ENCODE assay signal across 13 mouse cellular contexts in genomic region chr11:5931947-5932346, GRCm38 (mm10). TPM values are rescaled to one million over a fixed set of nuclear protein-coding genes. Genes with fewer than 3 reads are reported as not detected.
DNase-seq lines count a peak whose midpoint lies in the region; ATAC-seq and TF ChIP-seq lines count a peak whose summit lies in the region.
"Not testable (repeated sequence)": the region's sequence is repeated elsewhere in the genome, so short reads cannot be mapped to it uniquely, and the experiment has no call there.
"Had no signal": no experiment of that assay in that cellular context is flagged by ENCODE, and none has a peak within 500 bp of the region (broad histone marks: within the 10 kb centered on the region; RNA-seq: fewer than 3 reads in every experiment).

No protein-coding gene starts in this region.

- not testable (repeated sequence) for H3K4me1 ChIP-seq in embryonic facial prominence, embryonic 11.5 days (ENCODE audit: control insufficient read depth, insufficient read depth, low read length); hindbrain, embryonic 11.5 days (replicated peaks; ENCODE audit: control insufficient read depth, insufficient read depth, low read length); liver, embryonic 14.5 days (replicated peaks; ENCODE audit: control insufficient read depth in 2 of 2, insufficient read depth in 2 of 2, low read length in 1 of 2); midbrain, embryonic 14.5 days (ENCODE audit: control insufficient read depth, insufficient read depth, low read length)

- not testable (repeated sequence) for H3K4me3 ChIP-seq in embryonic facial prominence, embryonic 11.5 days (ENCODE audit: low read depth, low read length); hindbrain, embryonic 11.5 days (ENCODE audit: low read depth, low read length); liver, embryonic 14.5 days (ENCODE audit: insufficient read depth in 1 of 2, low read depth in 2 of 2, low read length in 2 of 2); midbrain, embryonic 14.5 days (replicated peaks; ENCODE audit: low read depth, low read length)

- H3K4me2 ChIP-seq in embryonic facial prominence, embryonic 11.5 days (ENCODE audit: low read depth, low read length); hindbrain, embryonic 11.5 days (replicated peaks; ENCODE audit: low read depth, low read length); liver, embryonic 14.5 days (ENCODE audit: low read depth); midbrain, embryonic 14.5 days (ENCODE audit: low read length): not testable (repeated sequence)

- not testable (repeated sequence) for H3K9me3 ChIP-seq in embryonic facial prominence, embryonic 11.5 days (replicated peaks; ENCODE audit: control insufficient read depth, low read length); hindbrain, embryonic 11.5 days (ENCODE audit: control insufficient read depth, low read length); liver, embryonic 14.5 days (ENCODE audit: control insufficient read depth, low read length); midbrain, embryonic 14.5 days (ENCODE audit: control insufficient read depth, low read length)

- peak; percentile 47 for TF ChIP-seq CTCF in liver, embryonic 14.5 days (IDR thresholded peaks at IDR 0.05; ENCODE audit: low read depth)

- H3K27ac ChIP-seq in embryonic facial prominence, embryonic 11.5 days (replicated peaks; ENCODE audit: low read depth, low read length); hindbrain, embryonic 11.5 days (ENCODE audit: low read depth, low read length); liver, embryonic 14.5 days; midbrain, embryonic 14.5 days (replicated peaks; ENCODE audit: low read depth, low read length): not testable (repeated sequence)

- not testable (repeated sequence) for H3K27me3 ChIP-seq in embryonic facial prominence, embryonic 11.5 days (ENCODE audit: control insufficient read depth, insufficient read depth, low read length); hindbrain, embryonic 11.5 days (ENCODE audit: control insufficient read depth, insufficient read depth, low read length); liver, embryonic 14.5 days (ENCODE audit: control insufficient read depth, insufficient read depth, low read length); midbrain, embryonic 14.5 days (ENCODE audit: control insufficient read depth, insufficient read depth, low read length)

- DNase-seq in A20 (ENCODE audit: low read depth, low spot score): peak; percentile 47
- peak; percentile 53 for DNase-seq in adrenal gland, postnatal 10 days
- peak; percentile 40 for DNase-seq in embryonic facial prominence, embryonic 11.5 days (ENCODE audit: low spot score)
- DNase-seq in hindbrain, embryonic 11.5 days (ENCODE audit: low spot score): peak; percentile 23
- DNase-seq in kidney, postnatal 10 days: peak; percentile 41
- not testable (repeated sequence) for DNase-seq in liver, embryonic 14.5 days (ENCODE audit: low read depth in 3 of 3, low spot score in 3 of 3)
- DNase-seq in midbrain, embryonic 14.5 days: peak; percentile 17
- DNase-seq in thymus, postnatal 0 days (ENCODE audit: low spot score): peak; percentile 20

- H3K9ac ChIP-seq in embryonic facial prominence, embryonic 11.5 days (replicated peaks; ENCODE audit: low read length); hindbrain, embryonic 11.5 days (ENCODE audit: low read depth, low read length); liver, embryonic 14.5 days (replicated peaks); midbrain, embryonic 14.5 days (replicated peaks; ENCODE audit: low read length): not testable (repeated sequence)

- not testable (repeated sequence) for H3K36me3 ChIP-seq in embryonic facial prominence, embryonic 11.5 days (replicated peaks; ENCODE audit: control insufficient read depth, insufficient read depth, low read depth, low read length); hindbrain, embryonic 11.5 days (ENCODE audit: control insufficient read depth, insufficient read depth, low read length); liver, embryonic 14.5 days (replicated peaks; ENCODE audit: control insufficient read depth, insufficient read depth, low read depth); midbrain, embryonic 14.5 days (ENCODE audit: control insufficient read depth, insufficient read depth, low read length)

- TF ChIP-seq EP300 in liver, embryonic 14.5 days (IDR thresholded peaks at IDR 0.05; ENCODE audit: low read depth): not testable (repeated sequence)

- 87% methylated on average over 6 of the region's 6 CpGs for WGBS in embryonic facial prominence, embryonic 11.5 days
- 86% methylated on average over 6 of the region's 6 CpGs for WGBS in hindbrain, embryonic 11.5 days
- 67% methylated on average over 6 of the region's 6 CpGs for WGBS in liver, embryonic 14.5 days (ENCODE audit: insufficient replicate concordance)
- WGBS in midbrain, embryonic 14.5 days: 88% methylated on average over 6 of the region's 6 CpGs

- ATAC-seq in embryonic facial prominence, embryonic 11.5 days (replicated peaks; ENCODE audit: insufficient number of reproducible peaks, low FRiP score, low TSS enrichment, low read depth); hindbrain, embryonic 11.5 days (ENCODE audit: low FRiP score); liver, embryonic 14.5 days (ENCODE audit: insufficient read depth); midbrain, embryonic 14.5 days (ENCODE audit: low FRiP score, low TSS enrichment): not testable (repeated sequence)

RNA-seq across cellular contexts. Expression of gene Gck, which starts 17.9 kb away (rescaled TPM):
- 1 to 10 TPM; 2.9 to 3.0 TPM for total RNA-seq in adrenal gland, postnatal 10 days (2021)
- 2.2 and 2.6 TPM in 2 replicates for polyA plus RNA-seq in embryonic facial prominence, embryonic 11.5 days (2014; fragmentation: Nextera tagmentation; extraction: Ambion mirVana)
- polyA plus RNA-seq in hindbrain, embryonic 11.5 days (2014; fragmentation: Nextera tagmentation; extraction: Ambion mirVana): 2.9 and 3.0 TPM in 2 replicates
- 0.04 and 0.15 TPM in 2 replicates for polyA plus RNA-seq in liver, embryonic 14.5 days (2012; rRNA removed)
- 0.08 and 0.20 TPM in 2 replicates for polyA plus RNA-seq in liver, embryonic 14.5 days (2014; fragmentation: Nextera tagmentation; extraction: Ambion mirVana)
- 5.9 and 9.8 TPM in 2 replicates for polyA plus RNA-seq in midbrain, embryonic 14.5 days (2014; fragmentation: Nextera tagmentation; extraction: Ambion mirVana)
- polyA plus RNA-seq in thymus, postnatal 0 days (2015; fragmentation: Nextera tagmentation; extraction: Ambion mirVana): 1.0 and 1.4 TPM in 2 replicates
- total RNA-seq: monocyte, adult 5-6 weeks had no signal

RNA-seq across cellular contexts. Expression of gene Ykt6, which starts 23.5 kb away (rescaled TPM):
- total RNA-seq in adrenal gland, postnatal 10 days (2021): 10 to 100 TPM; 71.5 to 79.3 TPM
- 30.1 and 31.4 TPM in 2 replicates for polyA plus RNA-seq in embryonic facial prominence, embryonic 11.5 days (2014; fragmentation: Nextera tagmentation; extraction: Ambion mirVana)
- polyA plus RNA-seq in hindbrain, embryonic 11.5 days (2014; fragmentation: Nextera tagmentation; extraction: Ambion mirVana): 30.2 and 31.9 TPM in 2 replicates
- polyA plus RNA-seq in liver, embryonic 14.5 days (2012; rRNA removed): 14.9 and 18.7 TPM in 2 replicates
- 9.6 and 10.1 TPM in 2 replicates for polyA plus RNA-seq in liver, embryonic 14.5 days (2014; fragmentation: Nextera tagmentation; extraction: Ambion mirVana)
- polyA plus RNA-seq in midbrain, embryonic 14.5 days (2014; fragmentation: Nextera tagmentation; extraction: Ambion mirVana): 40.5 and 57.6 TPM in 2 replicates
- polyA plus RNA-seq in thymus, postnatal 0 days (2015; fragmentation: Nextera tagmentation; extraction: Ambion mirVana): 52.7 and 55.1 TPM in 2 replicates

RNA-seq across cellular contexts. Expression of gene Myl7, which starts 33.4 kb away (rescaled TPM):
- under 1 TPM in 1 of 2 experiments, not detected in 1; 0.66 TPM for total RNA-seq in adrenal gland, postnatal 10 days (2021)
- 7.6 and 25.4 TPM in 2 replicates for polyA plus RNA-seq in embryonic facial prominence, embryonic 11.5 days (2014; fragmentation: Nextera tagmentation; extraction: Ambion mirVana)
- 0.31 and 2.4 TPM in 2 replicates for polyA plus RNA-seq in hindbrain, embryonic 11.5 days (2014; fragmentation: Nextera tagmentation; extraction: Ambion mirVana)
- polyA plus RNA-seq in liver, embryonic 14.5 days (2012; rRNA removed): 3.2 and 4.6 TPM in 2 replicates
- 6.6 and 7.5 TPM in 2 replicates for polyA plus RNA-seq in liver, embryonic 14.5 days (2014; fragmentation: Nextera tagmentation; extraction: Ambion mirVana)
- not detected in 2 replicates for polyA plus RNA-seq in midbrain, embryonic 14.5 days (2014; fragmentation: Nextera tagmentation; extraction: Ambion mirVana)
- polyA plus RNA-seq in thymus, postnatal 0 days (2015; fragmentation: Nextera tagmentation; extraction: Ambion mirVana): 6.8 and 7.0 TPM in 2 replicates
- total RNA-seq: gastrocnemius, postnatal 25 days; layer of hippocampus, postnatal 36 days; left cerebral cortex, postnatal 36 days; monocyte, adult 5-6 weeks had no signal
- polyA plus RNA-seq: hindbrain, embryonic 14.5 days had no signal

RNA-seq across cellular contexts. Expression of gene Pold2, which starts 53.9 kb away (rescaled TPM):
- 10 to 100 TPM; 48.6 to 53.0 TPM for total RNA-seq in adrenal gland, postnatal 10 days (2021)
- 101 and 105 TPM in 2 replicates for polyA plus RNA-seq in embryonic facial prominence, embryonic 11.5 days (2014; fragmentation: Nextera tagmentation; extraction: Ambion mirVana)
- polyA plus RNA-seq in hindbrain, embryonic 11.5 days (2014; fragmentation: Nextera tagmentation; extraction: Ambion mirVana): 78.4 and 86.3 TPM in 2 replicates
- polyA plus RNA-seq in liver, embryonic 14.5 days (2012; rRNA removed): 45.0 and 58.7 TPM in 2 replicates
- polyA plus RNA-seq in liver, embryonic 14.5 days (2014; fragmentation: Nextera tagmentation; extraction: Ambion mirVana): 54.8 and 56.5 TPM in 2 replicates
- polyA plus RNA-seq in midbrain, embryonic 14.5 days (2014; fragmentation: Nextera tagmentation; extraction: Ambion mirVana): 42.5 and 46.6 TPM in 2 replicates
- 97.0 and 118 TPM in 2 replicates for polyA plus RNA-seq in thymus, postnatal 0 days (2015; fragmentation: Nextera tagmentation; extraction: Ambion mirVana)
